Mouse (Mus musculus): ENCODE measurements around the gene Akap6.

DNA sequence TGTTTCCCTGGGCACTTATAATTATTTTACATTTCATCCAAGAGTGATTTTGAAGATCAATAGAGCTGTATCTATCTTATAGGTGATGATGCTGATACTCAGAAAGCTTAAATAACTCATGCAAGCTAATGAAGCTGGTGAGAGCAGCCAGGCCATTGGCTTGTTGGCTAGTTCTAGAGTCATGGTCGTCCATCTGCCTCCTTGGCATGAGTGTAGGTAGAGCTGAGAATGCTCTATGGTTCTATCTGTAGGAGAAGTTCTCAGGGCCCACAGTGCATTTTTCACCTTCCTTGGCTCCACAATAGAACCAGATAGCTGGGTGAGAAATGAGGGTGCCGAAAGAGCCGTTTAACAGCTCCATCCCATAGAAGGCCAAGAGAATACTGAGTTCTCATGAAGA lies 438.1 kb downstream of the Akap6 start:
- TF ChIP-seq POLR2AphosphoS2 (IDR thresholded peaks at IDR 0.05; ENCODE audit: insufficient read length, low read depth) (no peak), POLR2A (IDR thresholded peaks at IDR 0.05; ENCODE audit: insufficient read length, low read depth) (no peak), MYOG (IDR thresholded peaks at IDR 0.05; ENCODE audit: control insufficient read depth in 1 of 3, insufficient read depth in 1 of 3, insufficient read length in 2 of 3, low read depth in 2 of 3) (no peak), TCF3 (IDR thresholded peaks at IDR 0.05; ENCODE audit: insufficient read length, low read depth) (no peak), TCF12 (IDR thresholded peaks at IDR 0.05; ENCODE audit: insufficient read depth, poor library complexity, severe bottlenecking) (no peak), E2F4 (IDR thresholded peaks at IDR 0.05; ENCODE audit: insufficient read depth) (no peak), MYOD1 (IDR thresholded peaks at IDR 0.05; ENCODE audit: control insufficient read depth in 1 of 3, insufficient read length in 2 of 3, low read depth in 2 of 3) (no peak), MAX (IDR thresholded peaks at IDR 0.05; ENCODE audit: low read depth) (no peak), REST (IDR thresholded peaks at IDR 0.05; ENCODE audit: insufficient read depth, insufficient read length) (no peak), CEBPB (IDR thresholded peaks at IDR 0.05; ENCODE audit: insufficient read depth, poor library complexity, severe bottlenecking) (no peak), SRF (IDR thresholded peaks at IDR 0.05; ENCODE audit: control insufficient read depth, insufficient read length, low read depth) (no peak), USF1 (IDR thresholded peaks at IDR 0.05; ENCODE audit: low read depth) (no peak)

Data from myocyte (in vitro differentiated cells).